Mouse (Mus musculus): Measurements from ENCODE around the gene Slc2a5. TPM values are rescaled to one million over a fixed set of nuclear protein-coding genes. Genes with fewer than 3 reads are reported as not detected.

Gene Slc2a5
- polyA plus RNA-seq (2014; fragmentation: Illumina TruSeq; extraction: RNeasy Lipid Tissue Mini Kit (QIAGEN cat#74804); ENCODE audit: insufficient read depth, low read depth, low replicate concordance) = not detected

GRCm38 (mm10) chr4:150119055-150119454, at the start of gene Slc2a5:
TSS of gene Slc2a5 (plus strand) at chr4:150119283.

GRCm38 (mm10) chr4:150087161-150087889, 31.8 kb upstream of the Slc2a5 start, which contains the start of gene Gpr157:
TSS of gene Gpr157 (plus strand) at chr4:150087365.

Other genes starting within 250 kb of the Slc2a5 start
- gene Spsb1, start 164.2 kb upstream of the Slc2a5 start, polyA plus RNA-seq (2014; fragmentation: Illumina TruSeq; extraction: RNeasy Lipid Tissue Mini Kit (QIAGEN cat#74804); ENCODE audit: insufficient read depth, low read depth, low replicate concordance) = 9.3 TPM
- 46.2 TPM for gene H6pd, start 110.3 kb upstream of the Slc2a5 start, polyA plus RNA-seq (2014; fragmentation: Illumina TruSeq; extraction: RNeasy Lipid Tissue Mini Kit (QIAGEN cat#74804); ENCODE audit: insufficient read depth, low read depth, low replicate concordance)
- 1.3 TPM for gene Gpr157, start 31.9 kb upstream of the Slc2a5 start, polyA plus RNA-seq (2014; fragmentation: Illumina TruSeq; extraction: RNeasy Lipid Tissue Mini Kit (QIAGEN cat#74804); ENCODE audit: insufficient read depth, low read depth, low replicate concordance)
- gene Slc2a7, start 29.7 kb downstream of the Slc2a5 start, polyA plus RNA-seq (2014; fragmentation: Illumina TruSeq; extraction: RNeasy Lipid Tissue Mini Kit (QIAGEN cat#74804); ENCODE audit: insufficient read depth, low read depth, low replicate concordance) = not detected
- gene Car6, start 82.0 kb downstream of the Slc2a5 start, polyA plus RNA-seq (2014; fragmentation: Illumina TruSeq; extraction: RNeasy Lipid Tissue Mini Kit (QIAGEN cat#74804); ENCODE audit: insufficient read depth, low read depth, low replicate concordance) = not detected
- 115 TPM for gene Eno1, start 117.4 kb downstream of the Slc2a5 start, polyA plus RNA-seq (2014; fragmentation: Illumina TruSeq; extraction: RNeasy Lipid Tissue Mini Kit (QIAGEN cat#74804); ENCODE audit: insufficient read depth, low read depth, low replicate concordance)
- 15.8 TPM for gene Rere, start 162.4 kb downstream of the Slc2a5 start, polyA plus RNA-seq (2014; fragmentation: Illumina TruSeq; extraction: RNeasy Lipid Tissue Mini Kit (QIAGEN cat#74804); ENCODE audit: insufficient read depth, low read depth, low replicate concordance)